Mouse (Mus musculus): ENCODE measurements around the gene Kcna6.

Kcna6 gene

GRCm38 (mm10) chr6:126735806-126736205, 4.7 kb downstream of the Kcna6 start:
- DNase-seq (ENCODE audit: low spot score) = no peak

GRCm38 (mm10) chr6:126732645-126733044, 7.8 kb downstream of the Kcna6 start:
- DNase-seq (ENCODE audit: low spot score) = no peak

- no peak for DNase-seq (ENCODE audit: low spot score)
These were observed 11.7 kb downstream of the Kcna6 start for GRCm38 (mm10) chr6:126728803-126729202.

- no peak for DNase-seq (ENCODE audit: low spot score)
These were observed 21.9 kb downstream of the Kcna6 start for GRCm38 (mm10) chr6:126718423-126719087.

- DNase-seq (ENCODE audit: low spot score) = no peak
These were observed 27.9 kb downstream of the Kcna6 start for GRCm38 (mm10) chr6:126712531-126712930.

GRCm38 (mm10) chr6:126705936-126706335, 34.5 kb downstream of the Kcna6 start:
- DNase-seq (ENCODE audit: low spot score) = no peak

- no peak for DNase-seq (ENCODE audit: low spot score)
These were observed 36.0 kb downstream of the Kcna6 start for GRCm38 (mm10) chr6:126704430-126704829.

- peak; percentile 51 for DNase-seq (ENCODE audit: low spot score)
These were observed 38.4 kb downstream of the Kcna6 start for GRCm38 (mm10) chr6:126702116-126702515.

GRCm38 (mm10) chr6:126701196-126701595, 39.3 kb downstream of the Kcna6 start:
- no peak for DNase-seq (ENCODE audit: low spot score)

- no peak for DNase-seq (ENCODE audit: low spot score)
These were observed 40.5 kb downstream of the Kcna6 start for GRCm38 (mm10) chr6:126699995-126700394.

GRCm38 (mm10) chr6:126687120-126687519, 53.4 kb downstream of the Kcna6 start:
- no peak for DNase-seq (ENCODE audit: low spot score)

- no peak for DNase-seq (ENCODE audit: low spot score)
These were observed 55.3 kb downstream of the Kcna6 start for GRCm38 (mm10) chr6:126685135-126685534.

GRCm38 (mm10) chr6:126678961-126679360, 61.5 kb downstream of the Kcna6 start:
- DNase-seq (ENCODE audit: low spot score) = no peak

GRCm38 (mm10) chr6:126667001-126667400, 73.5 kb downstream of the Kcna6 start:
- no peak for DNase-seq (ENCODE audit: low spot score)

GRCm38 (mm10) chr6:126666091-126666490, 74.4 kb downstream of the Kcna6 start:
- no peak for DNase-seq (ENCODE audit: low spot score)

GRCm38 (mm10) chr6:126664569-126664968, 75.9 kb downstream of the Kcna6 start:
- DNase-seq (ENCODE audit: low spot score) = no peak
